Mouse (Mus musculus): ENCODE measurements around the gene Gm28048.

DNA sequence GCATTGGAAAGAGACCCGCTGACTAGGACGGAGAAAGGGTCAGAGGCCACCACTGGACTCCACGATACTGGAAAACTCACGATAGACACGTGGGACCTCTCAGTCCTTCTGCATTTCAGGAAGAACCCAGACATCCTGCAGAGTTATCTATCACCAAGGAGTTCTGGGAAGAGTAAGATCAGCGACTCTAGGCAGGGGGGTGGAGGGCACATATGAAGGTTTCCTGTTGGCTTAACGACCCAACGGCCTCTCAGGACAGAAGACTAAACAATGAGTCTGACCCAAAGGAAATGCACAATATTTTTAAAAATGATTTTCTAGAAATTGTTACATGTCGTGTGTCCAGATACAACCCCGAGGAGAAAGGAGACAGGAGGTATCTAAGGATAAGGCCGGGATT lies 150.0 kb downstream of the Gm28048 start:
- TF ChIP-seq CTCF (IDR thresholded peaks at IDR 0.05; ENCODE audit: borderline replicate concordance, insufficient read depth, low read depth, low read length) (no peak), POLR2A (IDR thresholded peaks at IDR 0.05; ENCODE audit: borderline replicate concordance, insufficient read depth, low read length) (no peak)

Measured in cerebellum, adult 2 months (tissue).